Mouse (Mus musculus): ENCODE measurements around the gene Lsm7.

Gene Lsm7

GRCm38 (mm10) chr10:80876028-80876427 lies 21.0 kb upstream of the Lsm7 start:
- DNase-seq (ENCODE audit: low spot score): peak; percentile 38

- DNase-seq (ENCODE audit: low spot score): no peak
Measured at GRCm38 (mm10) chr10:80874035-80874434, 19.0 kb upstream of the Lsm7 start.

- no peak for DNase-seq (ENCODE audit: low spot score)
Measured at GRCm38 (mm10) chr10:80871581-80871980, 16.6 kb upstream of the Lsm7 start, which contains the start of gene Tmprss9. TSS of gene Tmprss9 (plus strand) at chr10:80871848.

- DNase-seq (ENCODE audit: low spot score): no peak
Measured at GRCm38 (mm10) chr10:80870993-80871392, 16.0 kb upstream of the Lsm7 start.

GRCm38 (mm10) chr10:80864446-80864845 lies 9.4 kb upstream of the Lsm7 start:
- no peak for DNase-seq (ENCODE audit: low spot score)

- no peak for DNase-seq (ENCODE audit: low spot score)
Measured at GRCm38 (mm10) chr10:80862305-80862704, 7.3 kb upstream of the Lsm7 start.

GRCm38 (mm10) chr10:80858350-80858935 lies 3.4 kb upstream of the Lsm7 start:
- DNase-seq (ENCODE audit: low spot score): no peak

GRCm38 (mm10) chr10:80857848-80858247 lies 2.8 kb upstream of the Lsm7 start:
- DNase-seq (ENCODE audit: low spot score): no peak

GRCm38 (mm10) chr10:80857386-80857785 lies 2.4 kb upstream of the Lsm7 start:
- DNase-seq (ENCODE audit: low spot score): no peak

GRCm38 (mm10) chr10:80856908-80857307 lies 1.9 kb upstream of the Lsm7 start:
- DNase-seq (ENCODE audit: low spot score): no peak

GRCm38 (mm10) chr10:80856267-80856666 lies 1.3 kb upstream of the Lsm7 start:
- DNase-seq (ENCODE audit: low spot score): no peak

- no peak for DNase-seq (ENCODE audit: low spot score)
Measured at GRCm38 (mm10) chr10:80855749-80856073, 702 bp upstream of the Lsm7 start.

- no peak for DNase-seq (ENCODE audit: low spot score)
Measured at GRCm38 (mm10) chr10:80848571-80848970, 6.4 kb downstream of the Lsm7 start.

GRCm38 (mm10) chr10:80845732-80846131 lies 9.3 kb downstream of the Lsm7 start:
- DNase-seq (ENCODE audit: low spot score): no peak

GRCm38 (mm10) chr10:80845055-80845693 lies 9.8 kb downstream of the Lsm7 start:
- DNase-seq (ENCODE audit: low spot score): no peak

- no peak for DNase-seq (ENCODE audit: low spot score)
Measured at GRCm38 (mm10) chr10:80843931-80844547, 11.0 kb downstream of the Lsm7 start, which contains the start of gene Lingo3. TSS of gene Lingo3 (minus strand) at chr10:80844039.

GRCm38 (mm10) chr10:80843087-80843930 lies 11.7 kb downstream of the Lsm7 start:
- no peak for DNase-seq (ENCODE audit: low spot score)

- DNase-seq (ENCODE audit: low spot score): no peak
Measured at GRCm38 (mm10) chr10:80842334-80842733, 12.7 kb downstream of the Lsm7 start.

- no peak for DNase-seq (ENCODE audit: low spot score)
Measured at GRCm38 (mm10) chr10:80841685-80842084, 13.3 kb downstream of the Lsm7 start.

GRCm38 (mm10) chr10:80839848-80840247 lies 15.2 kb downstream of the Lsm7 start:
- no peak for DNase-seq (ENCODE audit: low spot score)

GRCm38 (mm10) chr10:80838346-80838912 lies 16.6 kb downstream of the Lsm7 start:
- no peak for DNase-seq (ENCODE audit: low spot score)

- no peak for DNase-seq (ENCODE audit: low spot score)
Measured at GRCm38 (mm10) chr10:80837827-80838226, 17.2 kb downstream of the Lsm7 start.
